Mouse (Mus musculus): ENCODE data around the gene Cep170b.

DNA sequence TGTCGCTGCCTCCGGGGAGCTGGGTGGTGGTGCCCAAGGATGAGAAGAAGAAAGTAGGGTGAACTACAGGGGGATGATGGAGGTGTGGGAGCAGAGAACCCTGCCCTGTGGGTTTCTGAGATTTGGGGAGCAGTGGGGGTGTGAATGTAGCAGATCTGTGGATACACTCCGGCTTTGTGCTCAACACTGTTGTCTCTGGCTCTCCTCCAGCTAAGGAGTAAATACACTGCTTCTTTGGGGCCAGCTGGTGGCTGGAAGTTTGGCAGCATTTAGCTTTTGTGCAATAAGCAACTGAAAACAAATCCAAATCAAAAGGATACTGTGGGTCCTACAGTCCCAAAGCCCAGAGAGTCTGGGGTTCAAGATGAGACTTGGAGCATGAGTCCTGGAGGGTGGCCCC is 6.3 kb upstream of the Cep170b start:
- TF ChIP-seq CTCF (IDR thresholded peaks at IDR 0.05; ENCODE audit: extremely low read depth, insufficient read depth, low read length) (no peak), POLR2A (IDR thresholded peaks at IDR 0.05; ENCODE audit: extremely low read depth, insufficient read depth, low read length) (no peak)
